Mouse (Mus musculus): Measurements from ENCODE around the gene Rab5c.

Gene Rab5c

GRCm38 (mm10) chr11:100721776-100722492 lies 16.1 kb downstream of the Rab5c start:
- no peak for DNase-seq (ENCODE audit: low read depth, low spot score)

GRCm38 (mm10) chr11:100721254-100721653 lies 16.8 kb downstream of the Rab5c start:
- peak; percentile 59 for DNase-seq (ENCODE audit: low read depth, low spot score)

GRCm38 (mm10) chr11:100720345-100720744 lies 17.7 kb downstream of the Rab5c start:
- DNase-seq (ENCODE audit: low read depth, low spot score) = peak; percentile 77

- DNase-seq (ENCODE audit: low read depth, low spot score) = no peak
These were observed 18.1 kb downstream of the Rab5c start for GRCm38 (mm10) chr11:100719893-100720292.

- peak; percentile 83 for DNase-seq (ENCODE audit: low read depth, low spot score)
These were observed 18.7 kb downstream of the Rab5c start for GRCm38 (mm10) chr11:100719312-100719711.

- no peak for DNase-seq (ENCODE audit: low read depth, low spot score)
These were observed 19.1 kb downstream of the Rab5c start for GRCm38 (mm10) chr11:100718866-100719265.

- no peak for DNase-seq (ENCODE audit: low read depth, low spot score)
These were observed 19.6 kb downstream of the Rab5c start for GRCm38 (mm10) chr11:100718462-100718861.

GRCm38 (mm10) chr11:100716649-100717048 lies 21.4 kb downstream of the Rab5c start:
- peak; percentile 78 for DNase-seq (ENCODE audit: low read depth, low spot score)

GRCm38 (mm10) chr11:100714948-100715347 lies 23.1 kb downstream of the Rab5c start:
- peak; percentile 58 for DNase-seq (ENCODE audit: low read depth, low spot score)

- peak; percentile 87 for DNase-seq (ENCODE audit: low read depth, low spot score)
These were observed 23.5 kb downstream of the Rab5c start for GRCm38 (mm10) chr11:100714534-100714915.

GRCm38 (mm10) chr11:100713735-100714533 lies 24.1 kb downstream of the Rab5c start, which contains the start of gene Hspb9:
TSS of gene Hspb9 (plus strand) at chr11:100713850.
- DNase-seq (ENCODE audit: low read depth, low spot score) = peak; percentile 73

- DNase-seq (ENCODE audit: low read depth, low spot score) = no peak
These were observed 24.8 kb downstream of the Rab5c start for GRCm38 (mm10) chr11:100713174-100713573.

GRCm38 (mm10) chr11:100711783-100712615 lies 26.0 kb downstream of the Rab5c start, which contains the start of gene Kat2a:
TSS of gene Kat2a (minus strand) at chr11:100712465.
- DNase-seq (ENCODE audit: low read depth, low spot score) = peak; percentile 94

- DNase-seq (ENCODE audit: low read depth, low spot score) = no peak
These were observed 27.0 kb downstream of the Rab5c start for GRCm38 (mm10) chr11:100710977-100711376.

GRCm38 (mm10) chr11:100710528-100710927 lies 27.5 kb downstream of the Rab5c start:
- no peak for DNase-seq (ENCODE audit: low read depth, low spot score)

GRCm38 (mm10) chr11:100709201-100709810 lies 28.7 kb downstream of the Rab5c start:
- no peak for DNase-seq (ENCODE audit: low read depth, low spot score)

- DNase-seq (ENCODE audit: low read depth, low spot score) = no peak
These were observed 32.8 kb downstream of the Rab5c start for GRCm38 (mm10) chr11:100705095-100705747.

GRCm38 (mm10) chr11:100703851-100704531 lies 34.0 kb downstream of the Rab5c start, which contains the start of gene Dhx58:
TSS of gene Dhx58 (minus strand) at chr11:100704271.
- no peak for DNase-seq (ENCODE audit: low read depth, low spot score)

- DNase-seq (ENCODE audit: low read depth, low spot score) = no peak
These were observed 34.6 kb downstream of the Rab5c start for GRCm38 (mm10) chr11:100703366-100703765.

GRCm38 (mm10) chr11:100702906-100703305 lies 35.1 kb downstream of the Rab5c start:
- no peak for DNase-seq (ENCODE audit: low read depth, low spot score)

Data from brain, adult 2 months (tissue).